Mouse (Mus musculus): ENCODE data around the gene Fbxw17. TPM values are rescaled to one million over a fixed set of nuclear protein-coding genes. Genes with fewer than 3 reads are reported as not detected.
"Not testable (repeated sequence)": the region's sequence is repeated elsewhere in the genome, so short reads cannot be mapped to it uniquely, and the experiment has no call there.

The Fbxw17 gene
- total RNA-seq (2021) = 13.0 and 15.7 TPM in 2 replicates
- long read RNA-seq, experiment 1, transcript Fbxw17-201 (10 exons, 1,798 nt) = major isoform, 7 of 19 reads
- long read RNA-seq, experiment 1, partial matches to known transcripts = 0 of 19 reads
- long read RNA-seq, experiment 1, other reads (novel, unspliced or antisense) = 11 of 19 reads
- long read RNA-seq, experiment 2, transcript Fbxw17-201 (10 exons, 1,798 nt) = major isoform, 8 of 15 reads
- long read RNA-seq, experiment 2, partial matches to known transcripts = 0 of 15 reads
- long read RNA-seq, experiment 2, other reads (novel, unspliced or antisense) = 7 of 15 reads

GRCm38 (mm10) chr13:50417389-50418183 lies at the start of gene Fbxw17:
Gene Fbxw17 (plus strand): TSS chr13:50417864.
- DNase-seq = peak; percentile 88

- DNase-seq = not testable (repeated sequence)
These were observed 44.5 kb upstream of the Fbxw17 start for GRCm38 (mm10) chr13:50372934-50373705.

DNA sequence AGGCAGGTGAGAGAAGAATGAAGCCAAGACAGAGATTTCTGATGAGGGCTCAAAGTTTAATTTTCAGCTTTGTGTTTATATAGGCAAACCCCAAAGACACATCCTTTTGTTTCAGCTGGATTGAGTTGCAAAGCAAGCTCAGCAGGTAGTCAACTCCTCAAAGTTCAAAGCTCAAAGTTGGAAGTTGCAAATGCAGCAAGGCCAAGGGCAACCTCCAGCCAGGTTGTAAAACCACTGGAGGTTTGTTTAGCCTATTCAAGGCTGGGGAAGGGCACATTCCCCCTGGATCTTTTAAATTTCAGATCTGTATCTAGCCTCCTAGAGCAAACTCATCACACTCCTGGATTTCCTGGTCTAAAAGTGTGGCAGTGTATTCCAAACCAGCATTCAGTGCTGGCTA lies 28.5 kb upstream of the Fbxw17 start:
- DNase-seq = not testable (repeated sequence)

DNA sequence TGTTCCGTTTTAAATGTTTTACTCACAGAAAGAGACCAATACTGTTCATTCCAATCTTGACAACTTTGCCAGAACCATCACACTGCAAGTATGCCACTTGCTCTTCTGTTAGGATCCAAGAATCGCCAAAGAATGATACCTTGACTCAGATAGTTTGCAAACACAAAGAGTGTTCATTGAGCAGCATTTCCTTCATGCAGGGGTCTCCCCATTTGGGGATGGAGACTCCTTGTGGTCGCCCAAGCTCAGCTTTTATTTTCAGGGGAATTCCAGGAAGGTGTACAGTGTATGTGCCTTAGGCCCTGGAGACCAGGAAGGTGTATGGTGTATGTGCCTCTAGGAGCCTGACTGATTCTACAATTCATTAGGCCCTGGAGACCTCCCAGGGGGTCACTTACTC lies 757 bp downstream of the Fbxw17 start:
- DNase-seq = no peak

GRCm38 (mm10) chr13:50423625-50424209 lies 6.1 kb downstream of the Fbxw17 start:
- DNase-seq = no peak

DNA sequence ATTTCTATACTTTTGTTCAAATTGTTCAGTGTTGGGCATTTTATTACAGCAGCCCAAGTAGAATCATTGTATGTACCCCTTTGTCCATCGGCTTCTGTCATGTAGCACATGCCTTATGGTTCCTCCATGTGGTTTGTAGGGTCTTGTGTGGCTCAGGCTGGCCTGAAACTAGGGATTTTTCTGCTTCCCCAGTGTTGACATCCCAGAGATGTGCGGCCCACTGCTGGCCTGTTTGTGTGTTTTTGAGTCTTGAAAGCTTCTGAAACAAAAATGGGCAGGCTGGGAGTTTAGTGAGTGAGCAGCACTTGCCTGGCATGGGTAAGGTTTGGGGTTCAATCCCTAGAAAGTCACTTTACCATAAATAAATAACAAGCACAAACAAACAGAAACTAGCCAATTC lies 6.9 kb downstream of the Fbxw17 start:
- no peak for DNase-seq

DNA sequence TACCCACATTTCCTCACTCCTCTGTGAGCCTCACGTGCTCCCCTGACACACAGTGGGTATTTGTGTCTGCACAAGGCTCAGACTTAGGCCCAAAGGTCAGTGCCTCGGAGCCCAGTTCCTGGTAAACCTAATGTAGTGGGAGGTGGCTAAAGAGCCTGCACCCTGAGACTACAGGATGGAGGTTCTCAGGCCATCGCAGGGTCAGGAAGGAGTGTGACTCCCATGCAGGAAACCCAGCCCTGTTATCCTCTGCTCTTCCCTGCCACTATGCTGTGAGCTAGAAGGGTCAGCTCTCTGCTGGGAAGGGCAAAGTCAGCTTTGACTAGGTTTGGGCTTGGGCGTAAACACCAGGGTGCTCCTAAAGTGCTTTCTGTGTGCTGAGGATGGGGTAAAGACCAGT lies 9.0 kb downstream of the Fbxw17 start:
- DNase-seq = no peak

DNA sequence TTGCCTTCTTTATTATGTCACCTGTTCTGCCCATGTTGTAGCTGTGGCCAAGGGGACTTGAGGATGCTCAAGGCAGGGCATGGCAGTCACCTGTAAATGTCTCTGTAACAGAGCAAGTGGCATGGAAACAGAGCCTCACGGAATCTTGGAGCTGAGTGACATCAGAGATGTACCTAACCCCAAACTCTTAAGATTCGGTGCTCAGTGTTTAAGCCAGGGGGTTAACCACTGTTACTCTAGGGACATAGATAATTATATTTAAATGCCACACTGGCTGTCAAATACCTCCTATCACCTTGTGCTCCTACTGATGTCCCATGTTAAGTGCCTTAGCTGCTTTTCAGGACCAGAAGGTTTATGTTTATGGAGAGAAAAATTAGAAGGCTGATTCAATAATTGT lies 26.1 kb downstream of the Fbxw17 start, which contains the start of gene Gm47429:
Gm47429 (minus strand) TSS at position 101 of the 400 bp plus-strand sequence.
- DNase-seq = no peak

DNA sequence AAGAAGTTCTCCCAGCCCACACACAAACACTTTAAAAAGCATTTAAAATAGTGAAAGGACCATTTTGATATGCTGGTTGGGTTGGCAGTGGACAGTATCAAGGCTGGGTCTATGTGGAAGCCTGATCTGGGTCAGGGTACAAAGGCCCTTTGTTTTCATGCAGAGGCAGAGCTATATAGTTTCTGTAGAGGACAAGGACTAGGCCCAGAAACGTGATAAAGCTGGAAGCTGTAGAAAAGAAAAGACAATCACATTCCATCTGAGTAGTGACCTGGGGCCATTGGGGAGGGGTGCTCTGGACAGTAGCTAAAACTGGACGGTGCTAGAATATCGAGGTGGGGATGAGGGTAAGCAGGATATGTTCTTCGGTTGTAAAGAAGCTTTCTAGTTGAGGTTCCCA lies 27.6 kb downstream of the Fbxw17 start:
- no peak for DNase-seq

GRCm38 (mm10) chr13:50452266-50452665 lies 34.6 kb downstream of the Fbxw17 start:
- DNase-seq = not testable (repeated sequence)

DNA sequence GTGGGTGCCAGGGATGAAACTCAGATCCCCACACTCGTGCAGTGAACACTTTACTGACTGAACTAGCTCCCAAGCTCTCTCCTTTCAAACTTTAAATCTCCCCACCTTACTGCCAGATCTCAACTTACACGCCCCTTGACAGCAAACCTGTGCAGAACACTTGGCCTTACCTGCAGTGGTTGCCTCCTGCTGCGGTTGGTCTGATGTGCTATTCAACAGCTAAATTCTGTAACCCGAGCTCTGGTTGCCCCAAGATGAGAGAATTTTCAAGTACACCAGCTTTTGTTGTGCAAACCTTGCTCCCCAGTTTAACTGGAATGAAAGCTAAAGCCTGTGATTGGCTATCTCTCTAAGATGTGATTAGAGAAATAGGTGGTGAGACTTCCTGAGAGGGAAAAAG lies 35.8 kb downstream of the Fbxw17 start:
- DNase-seq = no peak

- DNase-seq = not testable (repeated sequence)
These were observed 42.8 kb downstream of the Fbxw17 start for GRCm38 (mm10) chr13:50460433-50460832.

DNA sequence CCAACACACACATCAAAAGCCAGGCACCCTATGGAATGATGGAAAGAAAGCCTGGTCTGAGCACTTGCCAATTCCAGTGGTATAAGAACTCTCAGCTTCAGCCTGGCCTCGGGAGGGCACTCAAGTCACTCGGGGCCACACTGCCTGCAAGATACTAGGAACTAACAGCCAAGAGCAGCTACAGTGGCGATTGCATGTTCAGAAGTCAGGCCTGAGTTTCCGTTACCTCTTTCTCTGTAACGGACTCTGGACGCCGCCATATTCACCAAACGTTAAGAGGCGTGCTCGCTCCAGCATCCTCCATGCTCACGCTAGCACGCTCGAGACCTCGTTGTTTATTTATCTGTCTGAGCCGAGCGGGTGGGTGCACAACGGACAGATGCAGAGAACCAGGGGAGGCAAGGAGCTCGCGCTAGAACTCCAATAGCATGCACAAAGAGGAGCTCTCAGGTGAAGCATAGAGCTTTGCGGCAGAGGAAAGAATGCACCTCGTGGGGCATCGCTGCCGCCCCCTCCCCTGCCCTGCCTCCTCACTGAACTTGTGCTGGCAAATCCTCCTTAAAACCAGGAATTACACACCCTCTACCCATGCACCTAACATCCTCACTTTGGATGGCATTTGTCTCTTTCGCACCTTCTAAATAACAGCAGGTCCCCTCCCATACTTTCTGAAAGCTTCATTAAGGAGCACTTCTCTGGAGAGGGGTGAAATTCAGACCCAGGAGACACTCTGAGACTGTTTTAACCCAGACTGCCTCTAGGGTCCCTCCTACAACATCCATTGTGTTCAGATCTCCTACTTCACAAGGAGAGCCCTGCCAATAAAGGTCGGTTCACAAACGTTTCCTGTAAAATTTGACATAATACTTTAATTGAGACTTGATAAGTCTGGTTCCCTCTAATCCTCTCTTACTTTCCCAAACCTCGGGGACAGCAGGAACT lies 47.2 kb downstream of the Fbxw17 start:
- DNase-seq = peak; percentile 8

GRCm38 (mm10) chr13:50467007-50467406 lies 49.3 kb downstream of the Fbxw17 start, which contains the start of gene Nutm2:
Gene Nutm2 (plus strand): TSS chr13:50467307.
- DNase-seq = no peak

Other genes with a start within 250 kb of the Fbxw17 start
- gene Gm906, start 167.6 kb upstream of the Fbxw17 start, total RNA-seq (2021) = not detected in 2 replicates
- gene Gm47429, start 26.0 kb downstream of the Fbxw17 start, total RNA-seq (2021) = not detected in 2 replicates
- not detected in 2 replicates for gene Nutm2, start 49.4 kb downstream of the Fbxw17 start, total RNA-seq (2021)
- not detected in 2 replicates for gene Gm904, start 225.4 kb downstream of the Fbxw17 start, total RNA-seq (2021)